Mouse (Mus musculus) liver, embryonic 11.5 days (tissue): ENCODE results near the gene Snx29. TPM values are rescaled to one million over a fixed set of nuclear protein-coding genes. Genes with fewer than 3 reads are reported as not detected.
"Not testable (repeated sequence)": the region's sequence is repeated elsewhere in the genome, so short reads cannot be mapped to it uniquely, and the experiment has no call there.

Source experiments
- ATAC-seq: fragments of 200-750 bp; cut with Nextera tagmentation; replicated peaks from 2 replicates; pipeline ENCODE4 v1.8.0; 2017; ENCODE audit warnings: moderate number of reproducible peaks, mild to moderate bottlenecking, moderate TSS enrichment, moderate library complexity; ENCODE audit not compliant: low FRiP score
- DNase-seq: peaks from one replicate; pipeline ENCODE4 v3.0.0-alpha.2; 2017; ENCODE audit warnings: low spot score
- H3K27ac ChIP-seq: fragments of 300-500 bp; sonication (generic); 2 replicates; pipeline ENCODE4 v1.5.1; 2014; ENCODE audit warnings: mild to moderate bottlenecking, low read depth, low read length, control low read depth
- H3K27me3 ChIP-seq: fragments of 300-500 bp; sonication (generic); replicated peaks from 2 replicates; pipeline ENCODE4 v1.6.1; 2014; ENCODE audit warnings: low read length, mixed read lengths; ENCODE audit not compliant: control insufficient read depth, insufficient read depth
- H3K36me3 ChIP-seq: fragments of 300-500 bp; sonication (generic); 2 replicates; pipeline ENCODE4 v1.6.1; 2014; ENCODE audit warnings: mild to moderate bottlenecking, low read length, moderate library complexity, mixed read lengths; ENCODE audit not compliant: control insufficient read depth, insufficient read depth
- H3K4me1 ChIP-seq: fragments of 300-500 bp; sonication (generic); replicated peaks from 2 replicates; pipeline ENCODE4 v1.6.1; 2014; ENCODE audit warnings: low read length, mixed read lengths; ENCODE audit not compliant: control insufficient read depth, insufficient read depth
- H3K4me2 ChIP-seq: fragments of 300-500 bp; sonication (generic); 2 replicates; pipeline ENCODE4 v1.6.1; 2014; ENCODE audit warnings: mild to moderate bottlenecking, control low read depth, moderate library complexity
- H3K4me3 ChIP-seq: fragments of 300-500 bp; sonication (generic); 2 replicates; pipeline ENCODE4 v1.5.1; 2014; ENCODE audit warnings: low read depth, low read length, control low read depth
- H3K9ac ChIP-seq: fragments of 300-500 bp; sonication (generic); 2 replicates; pipeline ENCODE4 v1.6.1; 2014; ENCODE audit warnings: low read depth, low read length, control low read depth
- H3K9me3 ChIP-seq: fragments of 300-500 bp; sonication (generic); 2 replicates; pipeline ENCODE4 v1.6.1; 2016; ENCODE audit warnings: low read length, inconsistent platforms, mixed read lengths; ENCODE audit not compliant: control insufficient read depth
- WGBS: fragments of 180-500 bp; shearing (Covaris S2); extraction: QIAGEN DNeasy Blood & Tissue Kit; methylation state at CpG from one replicate; pipeline ENCODE4 v1.1.7; 2014; 5-methylcytosine and 5-hydroxymethylcytosine counted together
- polyA plus RNA-seq: library from polyadenylated mRNA; unstranded; fragments of >200 nt; fragmentation: Nextera tagmentation; extraction: Ambion mirVana; gene quantifications from 2 replicates; pipeline ENCODE4 v1.2.1, GENCODE M21; 2014

Snx29 gene
- polyA plus RNA-seq, 1 experiment from 2014 or later, result 5.1 TPM

DNA sequence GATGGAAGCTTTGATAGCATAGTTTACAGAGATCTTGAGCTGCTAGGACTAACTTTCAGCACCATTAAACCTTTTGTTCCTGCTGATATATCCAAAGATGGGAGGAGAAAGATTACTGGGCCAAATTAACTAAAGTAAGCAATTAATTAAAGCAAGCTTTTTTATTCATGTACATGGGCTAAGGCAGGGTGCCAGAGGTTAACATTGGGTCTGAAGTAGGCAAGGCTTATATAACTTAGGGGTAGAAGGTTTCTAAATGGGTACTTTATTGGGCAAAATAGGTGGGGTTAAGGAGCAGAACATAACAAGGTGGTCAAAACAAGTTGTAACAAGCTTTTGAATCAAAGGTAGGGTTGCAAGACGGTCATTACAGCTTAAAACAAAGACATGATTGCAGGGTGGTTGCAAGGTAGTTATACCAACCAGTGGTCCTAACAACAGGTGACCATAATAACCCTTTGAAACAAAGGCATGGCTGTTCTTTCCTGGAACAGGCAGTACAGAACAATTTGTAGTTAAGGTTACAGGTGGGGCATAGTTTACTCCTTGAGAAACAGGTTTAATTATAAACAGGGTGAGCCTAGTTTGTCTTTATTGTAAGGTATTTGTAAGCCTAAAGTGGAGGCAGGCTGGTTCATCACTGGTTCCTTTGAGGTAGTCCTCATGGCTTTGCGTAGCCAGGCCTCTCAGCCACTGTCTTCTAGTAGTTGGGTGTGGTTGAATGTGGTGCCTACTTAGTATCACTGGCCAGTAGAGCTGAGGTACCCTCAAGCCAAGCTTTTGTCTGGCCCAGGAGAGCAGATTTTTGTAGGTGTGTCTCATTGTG lies 182.2 kb downstream of the Snx29 start:
- Histone ChIP-seq H3K4me2 (no peak overlapping the region), H3K9ac (no peak overlapping the region), H3K4me1 (no peaks in the 10 kb centered on the region), H3K4me3 (no peak overlapping the region), H3K36me3 (no peaks in the 10 kb centered on the region), H3K9me3 (no peaks in the 10 kb centered on the region), H3K27ac (no peak overlapping the region), H3K27me3 (no peaks in the 10 kb centered on the region)
- ATAC-seq (no peak), DNase-seq (no peak)
- WGBS, result 78% methylated on average over 2 of the region's 2 CpGs

GRCm38 (mm10) chr16:11505492-11506176 lies 182.9 kb downstream of the Snx29 start:
- no peak overlapping the region for H3K27ac ChIP-seq
- 72% methylated on average over 5 of the region's 5 CpGs for WGBS
- DNase-seq, result no peak

DNA sequence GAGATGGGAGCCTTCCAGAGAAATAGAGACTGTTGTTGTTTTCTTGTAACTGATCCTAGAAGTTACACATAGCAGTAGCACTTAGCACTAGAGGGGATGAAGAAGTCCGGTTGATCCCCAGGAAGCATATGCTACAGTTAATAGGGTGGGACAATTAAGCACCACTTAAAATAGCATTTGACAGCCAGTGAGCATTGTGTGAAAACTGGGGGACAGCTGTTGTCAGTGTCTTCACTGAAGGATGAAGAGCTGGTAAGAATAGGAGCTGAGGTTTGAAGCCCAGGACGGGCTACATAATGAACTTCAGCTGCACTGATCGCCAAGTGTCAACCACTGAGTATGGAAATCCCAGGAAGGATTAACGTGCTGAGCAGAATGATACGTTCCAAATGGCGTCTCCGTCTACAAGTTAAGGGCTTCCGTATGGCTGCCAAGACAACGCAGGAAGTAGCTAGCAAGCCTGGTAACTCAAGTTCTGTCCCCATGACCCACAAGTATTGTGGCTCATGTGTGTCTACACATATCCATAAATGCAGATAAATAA lies 184.6 kb downstream of the Snx29 start:
- no peak overlapping the region for H3K4me3 ChIP-seq
- H3K36me3 ChIP-seq, result no peaks in the 10 kb centered on the region

More at GRCm38 (mm10) chr16:11505492-11506176, 182.9 kb downstream of the Snx29 start:
- no peak overlapping the region for H3K4me3 ChIP-seq
- H3K27me3 ChIP-seq, result no peaks in the 10 kb centered on the region
- H3K4me2 ChIP-seq, result no peak overlapping the region
- no peaks in the 10 kb centered on the region for H3K9me3 ChIP-seq
- H3K9ac ChIP-seq, result no peak overlapping the region
- no peaks in the 10 kb centered on the region for H3K4me1 ChIP-seq
- no peak for ATAC-seq
- H3K36me3 ChIP-seq, result no peaks in the 10 kb centered on the region

DNA sequence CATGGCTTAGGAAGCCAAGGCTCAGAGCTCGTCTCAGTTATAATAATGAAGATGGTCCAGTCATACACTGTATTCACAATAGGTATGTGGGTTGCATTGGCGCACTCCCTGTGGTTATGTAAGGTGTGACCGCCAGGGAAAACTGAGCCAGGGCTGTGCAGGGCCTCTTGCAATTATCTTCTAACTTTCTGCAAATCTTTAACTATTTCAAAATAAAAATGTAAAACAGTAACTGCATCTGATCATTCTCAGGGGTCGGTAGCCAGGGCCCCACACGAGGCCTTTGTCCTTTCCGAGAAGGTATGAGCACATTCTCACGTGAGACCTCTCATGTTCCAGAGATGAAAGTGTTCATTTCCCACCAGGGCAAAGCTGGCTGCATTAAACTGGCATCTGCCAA lies 185.6 kb downstream of the Snx29 start:
- no peaks in the 10 kb centered on the region for H3K27me3 ChIP-seq
- 88% methylated on average over 7 of the region's 7 CpGs for WGBS
- no peak for DNase-seq
- no peak overlapping the region for H3K4me3 ChIP-seq
- H3K36me3 ChIP-seq, result no peaks in the 10 kb centered on the region
- no peak overlapping the region for H3K27ac ChIP-seq
- H3K9me3 ChIP-seq, result no peaks in the 10 kb centered on the region
- H3K4me1 ChIP-seq, result no peaks in the 10 kb centered on the region
- H3K9ac ChIP-seq, result no peak overlapping the region
- no peak overlapping the region for H3K4me2 ChIP-seq
- ATAC-seq, result no peak

More for the DNA sequence above, 184.6 kb downstream of the Snx29 start:
- no peak for DNase-seq
- no peaks in the 10 kb centered on the region for H3K27me3 ChIP-seq
- no peak overlapping the region for H3K27ac ChIP-seq
- H3K4me1 ChIP-seq, result no peaks in the 10 kb centered on the region
- no peak overlapping the region for H3K9ac ChIP-seq
- 78% methylated on average over 9 of the region's 9 CpGs for WGBS
- H3K4me2 ChIP-seq, result no peak overlapping the region
- ATAC-seq, result no peak
- no peaks in the 10 kb centered on the region for H3K9me3 ChIP-seq

DNA sequence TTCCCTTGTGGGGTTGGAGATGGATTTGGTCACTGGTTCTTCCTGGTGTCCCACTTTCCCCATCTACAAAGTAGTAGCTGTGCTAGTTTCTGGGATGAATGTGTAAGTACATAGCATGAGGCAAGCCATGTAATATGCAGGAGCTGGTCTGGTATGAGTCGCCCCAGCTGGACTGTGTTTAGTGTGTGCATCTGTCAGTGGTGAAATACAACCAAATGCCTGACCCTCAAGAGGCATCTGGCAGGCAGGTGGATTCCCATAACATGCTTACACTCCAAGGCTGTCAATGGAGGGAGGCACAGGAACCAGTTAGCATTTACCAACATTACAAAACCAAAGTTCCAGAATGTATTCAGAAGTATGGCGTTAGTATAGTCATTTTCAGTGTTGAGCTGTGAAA lies 187.7 kb downstream of the Snx29 start:
- H3K9ac ChIP-seq, result no peak overlapping the region
- H3K9me3 ChIP-seq, result no peaks in the 10 kb centered on the region
- H3K4me3 ChIP-seq, result no peak overlapping the region
- DNase-seq (no peak), ATAC-seq (no peak)
- WGBS, result 86% methylated on average over 2 of the region's 2 CpGs
- no peak overlapping the region for H3K27ac ChIP-seq
- no peaks in the 10 kb centered on the region for H3K36me3 ChIP-seq
- no peak overlapping the region for H3K4me2 ChIP-seq
- no peaks in the 10 kb centered on the region for H3K4me1 ChIP-seq
- H3K27me3 ChIP-seq, result no peaks in the 10 kb centered on the region

DNA sequence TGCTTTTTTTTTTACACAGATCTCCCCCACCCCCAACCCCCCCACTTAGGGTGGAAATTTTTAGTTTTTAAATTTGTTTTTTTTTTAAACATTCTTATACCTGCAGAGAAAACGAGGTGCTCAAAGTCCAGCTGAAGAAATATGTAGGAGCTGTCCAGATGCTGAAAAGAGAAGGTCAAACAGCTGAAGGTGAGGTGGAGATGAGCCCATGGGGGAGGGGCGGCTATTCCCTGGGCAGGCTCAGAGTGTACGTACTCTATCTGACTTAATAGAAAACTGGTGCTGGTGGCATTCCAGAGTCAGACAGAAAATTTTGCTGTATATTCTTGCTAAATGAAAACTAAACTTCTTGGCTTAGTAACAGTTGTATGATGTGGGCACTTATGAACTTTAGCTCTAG lies 188.1 kb downstream of the Snx29 start:
- no peaks in the 10 kb centered on the region for H3K9me3 ChIP-seq
- H3K27me3 ChIP-seq, result no peaks in the 10 kb centered on the region
- ATAC-seq, result no peak
- H3K36me3 ChIP-seq, result no peaks in the 10 kb centered on the region
- H3K9ac ChIP-seq, result no peak overlapping the region
- no peak overlapping the region for H3K4me3 ChIP-seq
- 56% methylated on average over 3 of the region's 3 CpGs for WGBS
- H3K4me2 ChIP-seq, result no peak overlapping the region
- H3K27ac ChIP-seq, result no peak overlapping the region
- DNase-seq, result no peak
- H3K4me1 ChIP-seq, result no peaks in the 10 kb centered on the region

GRCm38 (mm10) chr16:11511696-11512095 lies 189.0 kb downstream of the Snx29 start:
- not testable (repeated sequence) for ATAC-seq, H3K9ac ChIP-seq, H3K4me1 ChIP-seq, H3K4me3 ChIP-seq, H3K27ac ChIP-seq, H3K4me2 ChIP-seq, H3K36me3 ChIP-seq, H3K9me3 ChIP-seq, DNase-seq, H3K27me3 ChIP-seq
- WGBS, result 68% methylated on average over 7 of the region's 7 CpGs

- DNase-seq, result no peak
- Histone ChIP-seq H3K4me2 (no peak overlapping the region), H3K36me3 (no peaks in the 10 kb centered on the region), H3K4me3 (no peak overlapping the region), H3K27me3 (no peaks in the 10 kb centered on the region), H3K9me3 (no peaks in the 10 kb centered on the region), H3K4me1 (no peaks in the 10 kb centered on the region), H3K27ac (no peak overlapping the region), H3K9ac (no peak overlapping the region)
- ATAC-seq, result no peak
- 86% methylated on average over 2 of the region's 2 CpGs for WGBS
These were observed 194.0 kb downstream of the Snx29 start for GRCm38 (mm10) chr16:11516681-11517080.
